Mouse (Mus musculus): ENCODE results near the gene Cfap44. TPM values are rescaled to one million over a fixed set of nuclear protein-coding genes. Genes with fewer than 3 reads are reported as not detected.

Cfap44 gene
- not detected for total RNA-seq (2022)

GRCm38 (mm10) chr16:44394577-44395243, at the start of gene Cfap44:
Cfap44 (plus strand) TSS chr16:44394796.
- no peak for DNase-seq (ENCODE audit: low spot score)

- peak; percentile 94 for DNase-seq (ENCODE audit: low spot score)
Measured at GRCm38 (mm10) chr16:44347071-44347901, 47.3 kb upstream of the Cfap44 start, which contains the start of gene Spice1. Spice1 (plus strand) TSS chr16:44347121.

- no peak for DNase-seq (ENCODE audit: low spot score)
Measured at GRCm38 (mm10) chr16:44349801-44350397, 44.7 kb upstream of the Cfap44 start.

GRCm38 (mm10) chr16:44356291-44356690, 38.3 kb upstream of the Cfap44 start:
- peak; percentile 50 for DNase-seq (ENCODE audit: low spot score)

GRCm38 (mm10) chr16:44357571-44358268, 36.9 kb upstream of the Cfap44 start:
- peak; percentile 70 for DNase-seq (ENCODE audit: low spot score)

- peak; percentile 51 for DNase-seq (ENCODE audit: low spot score)
Measured at GRCm38 (mm10) chr16:44361921-44362890, 32.4 kb upstream of the Cfap44 start.

GRCm38 (mm10) chr16:44365522-44365921, 29.1 kb upstream of the Cfap44 start:
- no peak for DNase-seq (ENCODE audit: low spot score)

- no peak for DNase-seq (ENCODE audit: low spot score)
Measured at GRCm38 (mm10) chr16:44375459-44375858, 19.1 kb upstream of the Cfap44 start.

- no peak for DNase-seq (ENCODE audit: low spot score)
Measured at GRCm38 (mm10) chr16:44380006-44380405, 14.6 kb upstream of the Cfap44 start.

GRCm38 (mm10) chr16:44381578-44381977, 13.0 kb upstream of the Cfap44 start:
- no peak for DNase-seq (ENCODE audit: low spot score)

GRCm38 (mm10) chr16:44383549-44383948, 11.0 kb upstream of the Cfap44 start:
- DNase-seq (ENCODE audit: low spot score): no peak

- DNase-seq (ENCODE audit: low spot score): no peak
Measured at GRCm38 (mm10) chr16:44384251-44384650, 10.3 kb upstream of the Cfap44 start.

GRCm38 (mm10) chr16:44391877-44392548, 2.6 kb upstream of the Cfap44 start:
- peak; percentile 29 for DNase-seq (ENCODE audit: low spot score)

- DNase-seq (ENCODE audit: low spot score): no peak
Measured at GRCm38 (mm10) chr16:44404933-44405332, 10.3 kb downstream of the Cfap44 start.

GRCm38 (mm10) chr16:44407211-44407610, 12.6 kb downstream of the Cfap44 start:
- DNase-seq (ENCODE audit: low spot score): no peak

- DNase-seq (ENCODE audit: low spot score): no peak
Measured at GRCm38 (mm10) chr16:44408290-44408689, 13.7 kb downstream of the Cfap44 start.

- DNase-seq (ENCODE audit: low spot score): no peak
Measured at GRCm38 (mm10) chr16:44410176-44410575, 15.6 kb downstream of the Cfap44 start.

GRCm38 (mm10) chr16:44417596-44417995, 23.0 kb downstream of the Cfap44 start:
- no peak for DNase-seq (ENCODE audit: low spot score)

GRCm38 (mm10) chr16:44421735-44422134, 27.1 kb downstream of the Cfap44 start:
- DNase-seq (ENCODE audit: low spot score): no peak

GRCm38 (mm10) chr16:44423499-44423898, 28.9 kb downstream of the Cfap44 start:
- DNase-seq (ENCODE audit: low spot score): no peak
